In genomic region chr4:155143411-155143810, GRCm38 (mm10) we compare ENCODE assay signal across 9 mouse cellular contexts. TPM values are rescaled to one million over a fixed set of nuclear protein-coding genes. Genes with fewer than 3 reads are reported as not detected.
DNase-seq lines count a peak whose midpoint lies in the region; ATAC-seq and TF ChIP-seq lines count a peak whose summit lies in the region.
"Had no signal": no experiment of that assay in that cellular context is flagged by ENCODE, and none has a peak within 500 bp of the region (broad histone marks: within the 10 kb centered on the region; RNA-seq: fewer than 3 reads in every experiment).

No protein-coding gene starts in this region.

- H3K27me3 ChIP-seq in lung, embryonic 14.5 days (ENCODE audit: insufficient read depth, low read length) = no peaks in the 10 kb centered on the region
- H3K27me3 ChIP-seq in forebrain, embryonic 15.5 days = no peaks in the 10 kb centered on the region
- H3K27me3 ChIP-seq in intestine, postnatal 0 days (replicated peaks; ENCODE audit: control insufficient read depth, insufficient read depth, low read length) = no peaks in the 10 kb centered on the region

- no peak for ATAC-seq in lung, embryonic 14.5 days (ENCODE audit: insufficient read depth)
- no peak for ATAC-seq in forebrain, embryonic 15.5 days (replicated peaks)
- ATAC-seq in intestine, postnatal 0 days = no peak

- no peak overlapping the region for H3K4me2 ChIP-seq in lung, embryonic 14.5 days
- no peak overlapping the region for H3K4me2 ChIP-seq in forebrain, embryonic 15.5 days (replicated peaks)
- no peak overlapping the region for H3K4me2 ChIP-seq in intestine, postnatal 0 days (replicated peaks; ENCODE audit: low read depth)

- DNase-seq in lung, embryonic 14.5 days = no peak
- DNase-seq in lung, postnatal 10 days = no peak
- no peak for DNase-seq in adrenal gland, postnatal 10 days
- DNase-seq in urinary bladder, adult 18-20 months (ENCODE audit: low spot score in 2 of 2) = no peak
- DNase-seq in left cerebral cortex, postnatal 36 days (ENCODE audit: low spot score in 2 of 2) = no peak
- DNase-seq: cerebellum, adult 11 months had no signal

- peak overlapping the region; percentile 99 for H3K27ac ChIP-seq in lung, embryonic 14.5 days (ENCODE audit: low read depth)
- H3K27ac ChIP-seq in forebrain, embryonic 15.5 days (replicated peaks) = peak overlapping the region; percentile 79
- peak overlapping the region; percentile 78; the same call in 1 of the 2 replicates for H3K27ac ChIP-seq in intestine, postnatal 0 days (ENCODE audit: low read depth, low read length)
- H3K27ac ChIP-seq in olfactory bulb, adult 2 months (ENCODE audit: insufficient read depth, low read depth, low read length) = peak overlapping the region; percentile 85

- peaks cover 40% of the 10 kb centered on the region for H3K4me1 ChIP-seq in lung, embryonic 14.5 days (ENCODE audit: insufficient read depth)
- peaks cover 30% of the 10 kb centered on the region for H3K4me1 ChIP-seq in forebrain, embryonic 15.5 days
- H3K4me1 ChIP-seq in intestine, postnatal 0 days (replicated peaks; ENCODE audit: control insufficient read depth, insufficient read depth, low read length) = no peaks in the 10 kb centered on the region
- peaks cover 45% of the 10 kb centered on the region for H3K4me1 ChIP-seq in olfactory bulb, adult 2 months (ENCODE audit: control insufficient read depth, insufficient read depth, low read length)

- intact Hi-C loops in left cerebral cortex, postnatal 36 days (cut with DNase I) = no loop called here

- H3K36me3 ChIP-seq in lung, embryonic 14.5 days (ENCODE audit: insufficient read depth) = no peaks in the 10 kb centered on the region
- no peaks in the 10 kb centered on the region for H3K36me3 ChIP-seq in forebrain, embryonic 15.5 days
- no peaks in the 10 kb centered on the region for H3K36me3 ChIP-seq in intestine, postnatal 0 days (ENCODE audit: control insufficient read depth, insufficient read depth)

- WGBS in lung, embryonic 14.5 days = 42% methylated on average over 2 of the region's 2 CpGs
- WGBS in forebrain, embryonic 15.5 days = 55% methylated on average over 2 of the region's 2 CpGs
- WGBS in intestine, postnatal 0 days = 68% methylated on average over 2 of the region's 2 CpGs
- WGBS in olfactory bulb, adult 2 months = 52% methylated on average over 2 of the region's 2 CpGs

- TF ChIP-seq POLR2A in olfactory bulb, adult 2 months (IDR thresholded peaks at IDR 0.05; ENCODE audit: insufficient read depth, low read depth, low read length) = no peak

- peak overlapping the region; percentile 23 for H3K9ac ChIP-seq in lung, embryonic 14.5 days
- H3K9ac ChIP-seq in forebrain, embryonic 15.5 days (replicated peaks) = no peak overlapping the region
- H3K9ac ChIP-seq in intestine, postnatal 0 days (ENCODE audit: low read depth, low read length) = no peak overlapping the region

- no peak for TF ChIP-seq CTCF in lung, embryonic 14.5 days (IDR thresholded peaks at IDR 0.05; ENCODE audit: low read depth)
- TF ChIP-seq CTCF in intestine, postnatal 0 days (IDR thresholded peaks at IDR 0.05; ENCODE audit: low read depth) = no peak
- no peak for TF ChIP-seq CTCF in olfactory bulb, adult 2 months (IDR thresholded peaks at IDR 0.05; ENCODE audit: insufficient read depth, low read depth, low read length)

- no peaks in the 10 kb centered on the region for H3K9me3 ChIP-seq in lung, embryonic 14.5 days (ENCODE audit: low read depth, low read length)
- no peaks in the 10 kb centered on the region for H3K9me3 ChIP-seq in forebrain, embryonic 15.5 days
- no peaks in the 10 kb centered on the region for H3K9me3 ChIP-seq in intestine, postnatal 0 days (ENCODE audit: control insufficient read depth)

- H3K4me3 ChIP-seq in lung, embryonic 14.5 days (ENCODE audit: low read depth, low read length) = no peak overlapping the region
- no peak overlapping the region for H3K4me3 ChIP-seq in forebrain, embryonic 15.5 days
- H3K4me3 ChIP-seq in intestine, postnatal 0 days (ENCODE audit: low read depth, low read length) = no peak overlapping the region
- H3K4me3 ChIP-seq in olfactory bulb, adult 2 months (ENCODE audit: insufficient read depth, low read depth, low read length) = no peak overlapping the region

RNA-seq across cellular contexts. Expression of gene Morn1, which starts 57.0 kb away (rescaled TPM):
- 5.2 TPM in 2 replicates for polyA plus RNA-seq in lung, embryonic 14.5 days (2014; fragmentation: Nextera tagmentation; extraction: Ambion mirVana)
- 8.8 and 8.9 TPM in 2 replicates for polyA plus RNA-seq in forebrain, embryonic 15.5 days (2015; fragmentation: Nextera tagmentation; extraction: Ambion mirVana)
- polyA plus RNA-seq in intestine, postnatal 0 days (2015; fragmentation: Nextera tagmentation; extraction: Ambion mirVana) = 1.8 and 2.2 TPM in 2 replicates
- not detected in 2 replicates for polyA plus RNA-seq in olfactory bulb, adult 2 months (2012; ENCODE audit: insufficient read depth, insufficient read length, low replicate concordance, missing spikeins)
- total RNA-seq in adrenal gland, postnatal 10 days (2021) = 10 to 100 TPM in 1 of 2 experiments, 1 to 10 TPM in 1; 7.0 to 11.2 TPM
- 10 to 100 TPM in 1 of 2 experiments, 1 to 10 TPM in 1; 8.4 to 11.6 TPM for total RNA-seq in left cerebral cortex, postnatal 36 days (2021)

RNA-seq across cellular contexts. Expression of gene Rer1, which starts 57.2 kb away (rescaled TPM):
- polyA plus RNA-seq in lung, embryonic 14.5 days (2014; fragmentation: Nextera tagmentation; extraction: Ambion mirVana) = 160 and 177 TPM in 2 replicates
- polyA plus RNA-seq in forebrain, embryonic 15.5 days (2015; fragmentation: Nextera tagmentation; extraction: Ambion mirVana) = 127 TPM in 2 replicates
- polyA plus RNA-seq in intestine, postnatal 0 days (2015; fragmentation: Nextera tagmentation; extraction: Ambion mirVana) = 277 and 297 TPM in 2 replicates
- polyA plus RNA-seq in olfactory bulb, adult 2 months (2012; ENCODE audit: insufficient read depth, insufficient read length, low replicate concordance, missing spikeins) = not detected in 2 replicates
- total RNA-seq in adrenal gland, postnatal 10 days (2021) = 10 to 100 TPM; 91.2 to 93.1 TPM
- total RNA-seq in left cerebral cortex, postnatal 36 days (2021) = 10 to 100 TPM; 65.6 to 67.3 TPM
